ENCODE assay signal across 21 mouse cellular contexts in genomic region chr13:104799067-104799466, GRCm38 (mm10).
"Had no signal": no experiment of that assay in that cellular context is flagged by ENCODE, and none has a peak within 500 bp of the region (broad histone marks: within the 10 kb centered on the region; RNA-seq: fewer than 3 reads in every experiment).

No protein-coding gene starts in this region.

- H3K4me2 ChIP-seq: heart, embryonic 12.5 days; hindbrain, embryonic 13.5 days; hindbrain, embryonic 15.5 days; limb, embryonic 13.5 days; limb, embryonic 15.5 days; liver, embryonic 12.5 days had no signal

- H3K27me3 ChIP-seq: heart, embryonic 12.5 days; hindbrain, embryonic 13.5 days; hindbrain, embryonic 15.5 days; limb, embryonic 13.5 days; limb, embryonic 15.5 days; liver, embryonic 12.5 days had no signal

- ATAC-seq: forebrain, postnatal 0 days; hindbrain, postnatal 0 days; liver, embryonic 12.5 days had no signal

- H3K4me3 ChIP-seq: heart, embryonic 10.5 days; heart, embryonic 12.5 days; hindbrain, embryonic 10.5 days; hindbrain, embryonic 13.5 days; hindbrain, embryonic 15.5 days; layer of hippocampus, adult 2 months; limb, embryonic 13.5 days; limb, embryonic 15.5 days; liver, embryonic 12.5 days had no signal

- H3K9ac ChIP-seq: forebrain, postnatal 0 days; heart, embryonic 12.5 days; hindbrain, embryonic 13.5 days; hindbrain, embryonic 15.5 days; limb, embryonic 13.5 days; limb, embryonic 15.5 days; liver, embryonic 12.5 days; liver, embryonic 14.5 days had no signal

- DNase-seq: forebrain, postnatal 0 days; gastrocnemius, postnatal 10 days; gastrocnemius, postnatal 25 days; heart, postnatal 10 days; heart, postnatal 4 days; kidney, adult 18-20 months; kidney, adult 8-10 months; kidney, postnatal 14 days; kidney, postnatal 4 days; left cerebral cortex, postnatal 4 days had no signal

- H3K9me3 ChIP-seq: heart, embryonic 10.5 days; heart, embryonic 12.5 days; hindbrain, embryonic 10.5 days; hindbrain, embryonic 13.5 days; hindbrain, embryonic 15.5 days; limb, embryonic 13.5 days; limb, embryonic 15.5 days; liver, embryonic 12.5 days had no signal

- H3K4me1 ChIP-seq: heart, embryonic 10.5 days; heart, embryonic 12.5 days; hindbrain, embryonic 10.5 days; hindbrain, embryonic 13.5 days; hindbrain, embryonic 15.5 days; limb, embryonic 13.5 days; limb, embryonic 15.5 days; liver, embryonic 12.5 days had no signal

- H3K27ac ChIP-seq: heart, embryonic 10.5 days; hindbrain, embryonic 10.5 days; hindbrain, embryonic 13.5 days; hindbrain, embryonic 15.5 days; hindbrain, postnatal 0 days; layer of hippocampus, adult 2 months; limb, embryonic 13.5 days; limb, embryonic 15.5 days; liver, embryonic 12.5 days; liver, embryonic 14.5 days had no signal
